Mouse (Mus musculus) lung, postnatal 25 days (tissue): ENCODE results near the gene Cyp2w1.

Experiments used
- DNase-seq: peaks from one replicate; pipeline ENCODE4 v3.0.0; 2022; ENCODE audit warnings: low spot score

Gene Cyp2w1

DNA sequence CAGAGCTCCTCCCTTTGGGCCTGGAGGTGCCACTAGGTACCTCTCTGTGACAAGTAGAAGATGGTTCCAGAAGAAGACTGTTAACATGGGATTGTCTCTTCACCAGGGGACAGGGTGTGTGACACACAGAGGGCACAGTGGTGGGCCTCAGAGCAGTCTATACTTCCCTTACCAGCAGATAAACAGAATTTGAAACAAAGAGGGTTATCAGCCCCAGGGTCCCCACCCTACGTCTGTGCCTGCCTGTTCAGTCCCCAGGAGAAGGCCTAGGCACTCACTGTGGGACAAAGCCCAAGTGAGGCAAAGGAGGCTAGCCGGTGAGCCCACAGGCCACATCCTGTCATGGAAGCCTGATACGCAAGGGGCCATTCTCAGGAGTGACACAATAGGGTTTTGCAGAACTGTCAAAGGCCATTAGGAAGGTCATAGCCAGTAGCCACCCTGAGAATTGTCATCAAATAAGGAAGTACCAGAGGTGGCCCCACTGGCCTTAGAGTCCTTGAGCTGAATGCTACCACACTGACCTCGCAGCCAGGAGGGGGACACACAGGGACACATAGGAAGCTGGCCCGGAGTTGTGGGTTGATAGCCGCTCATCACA, 52.5 kb downstream of the Cyp2w1 start, which contains the start of gene C130050O18Rik:
TSS of gene C130050O18Rik (plus strand) at position 480 of the 601 bp plus-strand sequence.
- peak; percentile 58 for DNase-seq

- no peak for DNase-seq
Measured at GRCm38 (mm10) chr5:139405478-139405877, 53.1 kb downstream of the Cyp2w1 start.

GRCm38 (mm10) chr5:139405953-139406352, 53.5 kb downstream of the Cyp2w1 start:
- no peak for DNase-seq
